Comparison of ENCODE assay signal across 24 mouse cellular contexts in the genomic region with DNA sequence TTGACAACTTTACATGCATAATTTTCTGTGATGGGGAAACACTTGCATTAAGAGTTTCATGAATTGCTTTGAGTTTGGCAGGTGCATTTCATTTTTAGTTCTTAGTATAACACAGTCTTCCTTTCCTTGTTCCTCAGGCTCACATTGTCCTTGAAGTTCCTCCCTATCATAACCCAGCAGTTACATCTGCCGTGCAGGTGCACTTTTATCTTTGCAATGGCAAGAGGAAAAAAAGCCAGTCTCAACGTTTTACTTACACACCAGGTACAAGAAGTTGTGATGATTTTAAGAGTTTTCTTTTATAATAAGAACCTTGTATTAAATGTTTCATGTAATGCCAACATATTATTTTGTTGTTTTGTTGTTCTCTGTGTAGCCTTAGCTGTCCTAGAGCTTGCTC. TPM values are rescaled to one million over a fixed set of nuclear protein-coding genes. Genes with fewer than 3 reads are reported as not detected.
"Had no signal": no experiment of that assay in that cellular context is flagged by ENCODE, and none has a peak within 500 bp of the region (broad histone marks: within the 10 kb centered on the region; RNA-seq: fewer than 3 reads in every experiment).

No protein-coding gene starts in this region.

- H3K27ac ChIP-seq: heart, adult 2 months; heart, embryonic 13.5 days; heart, embryonic 15.5 days; hindbrain, embryonic 14.5 days; hindbrain, postnatal 0 days; kidney, postnatal 0 days; left cerebral cortex, adult 2 months; limb, embryonic 13.5 days; limb, embryonic 15.5 days had no signal

- H3K4me2 ChIP-seq: heart, embryonic 11.5 days; heart, embryonic 13.5 days; heart, embryonic 15.5 days; hindbrain, embryonic 14.5 days; limb, embryonic 13.5 days; limb, embryonic 15.5 days had no signal

- DNase-seq: forebrain, postnatal 0 days; gastrocnemius, postnatal 14 days; gastrocnemius, postnatal 36 days; heart, adult 11 months; heart, adult 2 months; heart, postnatal 14 days; heart, postnatal 36 days; kidney, adult 11 months; kidney, adult 2 months; kidney, postnatal 14 days; kidney, postnatal 36 days had no signal

- H3K4me3 ChIP-seq: heart, adult 2 months; heart, embryonic 13.5 days; heart, embryonic 15.5 days; left cerebral cortex, adult 2 months; limb, embryonic 13.5 days; limb, embryonic 15.5 days had no signal

- H3K27me3 ChIP-seq: heart, embryonic 13.5 days; heart, embryonic 15.5 days; limb, embryonic 13.5 days; limb, embryonic 15.5 days had no signal

- H3K9ac ChIP-seq: forebrain, postnatal 0 days; heart, embryonic 13.5 days; heart, embryonic 15.5 days; hindbrain, embryonic 14.5 days; limb, embryonic 13.5 days; limb, embryonic 15.5 days had no signal

- H3K9me3 ChIP-seq: heart, embryonic 13.5 days; heart, embryonic 15.5 days; limb, embryonic 13.5 days; limb, embryonic 15.5 days had no signal

- H3K4me1 ChIP-seq: heart, embryonic 13.5 days; heart, embryonic 15.5 days; limb, embryonic 13.5 days; limb, embryonic 15.5 days had no signal

- ATAC-seq: forebrain, postnatal 0 days; hindbrain, postnatal 0 days; intestine, embryonic 16.5 days had no signal

RNA-seq across cellular contexts. Expression of gene Esrp2, which starts 32.9 kb away (rescaled TPM):
- total RNA-seq: gastrocnemius, adult 18-20 months; gastrocnemius, adult 8-10 months; gastrocnemius, postnatal 14 days; hematopoietic stem cell, adult 5-6 weeks had no signal
- polyA plus RNA-seq: forebrain, postnatal 0 days had no signal
